Mouse (Mus musculus): ENCODE measurements at regions not wholly inside any gene's neighbourhood (a gene's known extent, or its start where the extent isn't known, plus 50 kb on each side); places are given as distances from the start of the nearest gene placed in this dataset.
A peak's percentile ranks its signal among the peaks of the same experiment; 100 is the strongest.

GRCm38 (mm10) chr2:166353447-166354111 lies 198.1 kb upstream of the Sulf2 start:
- TF ChIP-seq CEBPB (IDR thresholded peaks at IDR 0.05; ENCODE audit: insufficient read depth, poor library complexity, severe bottlenecking) (no peak), POLR2A (IDR thresholded peaks at IDR 0.05; ENCODE audit: insufficient read length, low read depth) (no peak), TCF3 (IDR thresholded peaks at IDR 0.05; ENCODE audit: insufficient read length, low read depth) (no peak), MAX (IDR thresholded peaks at IDR 0.05; ENCODE audit: low read depth) (no peak), USF1 (IDR thresholded peaks at IDR 0.05; ENCODE audit: low read depth) (peak; percentile 67), POLR2AphosphoS2 (IDR thresholded peaks at IDR 0.05; ENCODE audit: insufficient read length, low read depth) (no peak), E2F4 (IDR thresholded peaks at IDR 0.05; ENCODE audit: insufficient read depth) (no peak), TCF12 (IDR thresholded peaks at IDR 0.05; ENCODE audit: insufficient read depth, poor library complexity, severe bottlenecking) (no peak), REST (IDR thresholded peaks at IDR 0.05; ENCODE audit: insufficient read depth, insufficient read length) (no peak), MYOD1 (IDR thresholded peaks at IDR 0.05; ENCODE audit: control insufficient read depth in 1 of 3, insufficient read length in 2 of 3, low read depth in 2 of 3) (peak in 2 of 3 experiments; percentile 72 to 79)
